Mouse (Mus musculus) midbrain, embryonic 14.5 days (tissue): ENCODE measurements at regions not wholly inside any gene's neighbourhood (a gene's known extent, or its start where the extent isn't known, plus 50 kb on each side); places are given as distances from the start of the nearest gene placed in this dataset.

Experiments used
- ATAC-seq: fragments of 200-750 bp; cut with Nextera tagmentation; 2 replicates; pipeline ENCODE4 v1.8.0; 2017; ENCODE audit warnings: moderate number of reproducible peaks, moderate library complexity; ENCODE audit not compliant: low FRiP score, low TSS enrichment
- DNase-seq: peaks from one replicate; pipeline ENCODE4 v3.0.0-alpha.2; 2015
- H3K27ac ChIP-seq: fragments of 300-500 bp; sonication (generic); replicated peaks from 2 replicates; pipeline ENCODE4 v1.5.1; 2014; ENCODE audit warnings: mild to moderate bottlenecking, low read depth, low read length, moderate library complexity
- H3K27me3 ChIP-seq: fragments of 300-500 bp; sonication (generic); 2 replicates; pipeline ENCODE4 v1.6.1; 2014; ENCODE audit warnings: low read length, control low read depth, mixed read lengths; ENCODE audit not compliant: control insufficient read depth, insufficient read depth
- H3K36me3 ChIP-seq: fragments of 300-500 bp; sonication (generic); 2 replicates; pipeline ENCODE4 v1.6.1; 2014; ENCODE audit warnings: low read length, control low read depth; ENCODE audit not compliant: control insufficient read depth, insufficient read depth
- H3K4me1 ChIP-seq: fragments of 300-500 bp; sonication (generic); 2 replicates; pipeline ENCODE4 v1.6.1; 2014; ENCODE audit warnings: mild to moderate bottlenecking, antibody characterized with exemption, low read length, control low read depth; ENCODE audit not compliant: control insufficient read depth, insufficient read depth
- H3K4me2 ChIP-seq: fragments of 300-500 bp; sonication (generic); 2 replicates; pipeline ENCODE4 v1.6.1; 2014; ENCODE audit warnings: mild to moderate bottlenecking, low read length, moderate library complexity
- H3K4me3 ChIP-seq: fragments of 300-500 bp; sonication (generic); replicated peaks from 2 replicates; pipeline ENCODE4 v1.5.1; 2014; ENCODE audit warnings: low read depth, low read length
- H3K9ac ChIP-seq: fragments of 300-500 bp; sonication (generic); replicated peaks from 2 replicates; pipeline ENCODE4 v1.6.1; 2014; ENCODE audit warnings: mild to moderate bottlenecking, low read length, moderate library complexity
- H3K9me3 ChIP-seq: fragments of 300-500 bp; sonication (generic); 2 replicates; pipeline ENCODE4 v1.6.1; 2016; ENCODE audit warnings: low read length, control low read depth, mixed read lengths; ENCODE audit not compliant: control insufficient read depth
- WGBS: fragments of 180-500 bp; shearing (Covaris S2); extraction: QIAGEN DNeasy Blood & Tissue Kit; methylation state at CpG from one replicate; pipeline ENCODE4 v1.1.7; 2014; 5-methylcytosine and 5-hydroxymethylcytosine counted together

DNA sequence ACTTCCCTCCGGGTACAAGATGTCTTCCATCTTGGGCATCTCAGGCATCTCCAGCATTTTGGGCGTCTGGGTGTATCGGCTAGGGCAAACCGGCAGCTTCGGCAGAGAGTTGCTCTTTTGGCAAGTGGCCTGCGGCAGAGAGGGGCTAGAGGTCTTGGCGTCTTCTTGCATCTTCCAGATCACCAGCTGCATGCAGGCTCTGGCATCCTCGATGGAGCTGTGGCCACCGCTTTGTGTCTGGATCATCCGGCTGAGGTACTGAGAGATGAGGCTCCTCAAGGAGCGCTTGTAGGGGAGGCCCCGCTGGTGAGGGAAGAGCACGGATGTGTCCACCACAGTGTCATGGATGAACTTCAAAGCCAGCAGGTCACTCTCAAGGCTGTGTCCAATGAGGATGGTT is 59.9 kb upstream of the Supt20 start:
- Histone ChIP-seq H3K36me3 (no peaks in the 10 kb centered on the region), H3K9me3 (peaks cover 9% of the 10 kb centered on the region; the same call in 1 of the 2 replicates), H3K9ac (no peak overlapping the region), H3K4me2 (no peak overlapping the region), H3K27ac (no peak overlapping the region), H3K4me3 (no peak overlapping the region), H3K27me3 (no peaks in the 10 kb centered on the region), H3K4me1 (no peaks in the 10 kb centered on the region)
- 96% methylated on average over 13 of the region's 13 CpGs for WGBS
- ATAC-seq (no peak), DNase-seq (no peak)

DNA sequence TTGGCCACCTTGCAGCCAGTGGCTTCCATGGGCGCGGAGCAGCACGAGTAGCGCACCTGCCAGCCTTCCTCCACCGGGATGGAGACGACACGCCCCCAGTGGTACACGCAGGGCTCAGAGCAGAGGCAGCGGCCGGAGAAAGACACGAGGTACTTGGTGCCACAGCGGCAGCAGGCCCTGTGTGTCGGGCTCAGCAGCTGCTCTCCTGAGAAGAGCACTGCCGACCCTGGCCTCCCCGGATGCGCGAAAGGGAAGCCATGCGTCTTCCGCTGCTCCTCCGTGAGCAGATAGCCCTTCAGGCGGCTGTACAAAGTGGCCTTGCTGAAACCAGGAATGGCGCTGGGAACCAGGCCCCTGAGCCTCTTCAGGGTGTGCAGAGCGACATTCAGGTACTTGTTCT is 59.2 kb upstream of the Supt20 start:
- Histone ChIP-seq H3K4me1 (no peaks in the 10 kb centered on the region), H3K4me2 (no peak overlapping the region), H3K9ac (no peak overlapping the region), H3K4me3 (no peak overlapping the region), H3K27me3 (no peaks in the 10 kb centered on the region), H3K27ac (no peak overlapping the region), H3K36me3 (no peaks in the 10 kb centered on the region), H3K9me3 (peaks cover 9% of the 10 kb centered on the region; the same call in 1 of the 2 replicates)
- DNase-seq (no peak), ATAC-seq (no peak)
- WGBS = 94% methylated on average over 23 of the region's 23 CpGs

DNA sequence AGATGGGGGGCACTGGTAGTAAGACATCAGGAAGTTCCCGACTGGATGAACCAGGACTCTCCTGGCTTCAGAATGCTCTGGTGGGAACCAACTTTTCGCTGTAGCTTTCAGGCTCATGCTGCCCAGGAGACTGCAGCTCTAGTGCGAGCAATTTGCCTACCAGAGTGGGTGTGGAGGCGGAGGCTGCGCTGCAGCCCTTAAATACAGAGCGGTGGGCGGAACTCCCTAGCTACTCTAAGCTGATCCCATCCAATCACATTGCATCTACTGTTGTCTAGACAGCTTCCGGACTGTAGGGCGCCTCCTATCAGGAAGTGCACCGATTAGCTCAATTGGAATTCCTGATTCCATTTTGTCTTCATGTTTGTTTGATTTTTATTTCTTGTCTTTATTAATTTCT is 58.2 kb upstream of the Supt20 start:
- ATAC-seq (no peak), DNase-seq (no peak)
- no peaks in the 10 kb centered on the region for H3K4me1 ChIP-seq
- peaks cover 9% of the 10 kb centered on the region; the same call in 1 of the 2 replicates for H3K9me3 ChIP-seq
- no peaks in the 10 kb centered on the region for H3K27me3 ChIP-seq
- 96% methylated on average over 10 of the region's 10 CpGs for WGBS
- no peak overlapping the region for H3K4me3 ChIP-seq
- no peak overlapping the region for H3K27ac ChIP-seq
- no peak overlapping the region for H3K9ac ChIP-seq
- no peak overlapping the region for H3K4me2 ChIP-seq
- H3K36me3 ChIP-seq = no peaks in the 10 kb centered on the region
